Mouse (Mus musculus): Measurements from ENCODE around the gene Trpc4ap.

- TF ChIP-seq POLR2A (IDR thresholded peaks at IDR 0.05; ENCODE audit: borderline replicate concordance, insufficient read depth, low read length) (no peak), CTCF (IDR thresholded peaks at IDR 0.05; ENCODE audit: borderline replicate concordance, insufficient read depth, low read depth, low read length) (no peak)
These were observed 20.9 kb downstream of the Trpc4ap start for GRCm38 (mm10) chr2:155671236-155671635.
